Mouse (Mus musculus): ENCODE results near the gene Hspd1.
A peak's percentile ranks its signal among the peaks of the same experiment; 100 is the strongest.

Gene Hspd1

DNA sequence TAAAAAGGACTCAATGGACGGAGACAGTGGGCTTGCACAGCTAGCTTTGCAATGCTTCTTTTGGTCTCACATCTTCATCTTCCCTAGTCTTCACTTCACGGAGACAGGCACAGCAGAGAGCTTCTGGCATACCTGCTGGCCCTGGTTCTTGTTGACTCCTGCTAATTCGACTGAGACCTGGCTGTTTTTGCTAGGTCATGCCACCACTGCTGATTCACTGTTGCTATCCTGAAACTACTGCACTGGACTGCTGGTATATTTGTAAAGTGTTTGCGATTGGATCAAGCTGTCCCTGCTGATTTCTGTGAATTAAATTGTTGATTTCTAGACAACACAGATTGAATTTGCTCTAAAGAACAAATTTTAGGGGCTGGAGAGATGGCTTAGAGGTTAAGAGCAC lies 46.4 kb downstream of the Hspd1 start:
- DNase-seq (ENCODE audit: low spot score in 2 of 2) = no peak

DNA sequence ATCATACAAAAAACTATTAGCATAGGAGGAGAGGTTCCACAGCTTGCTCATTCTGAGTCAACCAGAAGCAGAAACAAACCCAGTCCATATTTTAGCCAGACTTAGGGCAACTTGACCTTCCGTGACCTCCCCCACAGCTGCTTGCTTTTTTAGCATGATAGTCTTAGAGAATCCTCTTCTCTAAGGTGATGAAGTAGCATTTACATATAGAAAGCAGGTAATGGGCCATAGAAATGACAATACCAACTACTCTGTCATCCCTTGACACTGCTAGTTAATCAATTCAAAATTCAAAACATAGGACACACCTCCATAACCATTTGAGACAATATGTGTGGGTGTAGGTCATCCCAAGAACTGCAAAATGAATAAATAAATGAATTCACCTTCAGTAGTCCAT lies 48.1 kb downstream of the Hspd1 start:
- DNase-seq (ENCODE audit: low spot score in 2 of 2) = no peak

GRCm38 (mm10) chr1:55031026-55031779 lies 56.8 kb downstream of the Hspd1 start:
- no peak for DNase-seq (ENCODE audit: low spot score in 2 of 2)

DNA sequence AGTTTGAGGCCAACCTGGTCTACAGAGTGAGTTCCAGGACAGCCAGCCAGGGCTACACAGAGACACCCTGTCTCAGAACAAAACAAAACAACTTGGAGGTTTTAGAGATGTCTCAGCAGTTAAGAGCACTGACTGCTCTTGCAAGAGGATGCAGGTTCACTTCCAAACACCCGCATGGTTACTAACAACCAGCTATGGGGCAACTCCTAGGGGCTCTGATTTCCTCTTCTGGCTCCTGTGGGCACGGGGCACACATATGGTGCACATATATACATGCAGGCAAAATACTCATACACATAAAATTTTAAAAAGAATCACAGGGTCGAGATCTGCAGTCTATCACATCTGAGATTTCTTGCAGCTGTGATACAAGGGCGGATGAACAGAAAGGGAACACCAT lies 58.6 kb downstream of the Hspd1 start:
- peak in 1 of 2 experiments; percentile 14 for DNase-seq (ENCODE audit: low spot score in 2 of 2)

GRCm38 (mm10) chr1:55028512-55029249 lies 59.4 kb downstream of the Hspd1 start:
- peak; percentile 30 to 54 for DNase-seq (ENCODE audit: low spot score in 2 of 2)

GRCm38 (mm10) chr1:55027966-55028365 lies 60.1 kb downstream of the Hspd1 start:
- no peak for DNase-seq (ENCODE audit: low spot score in 2 of 2)

Measured in spleen, postnatal 10 days (tissue).